Mouse (Mus musculus) embryonic facial prominence, embryonic 11.5 days (tissue): ENCODE data around the gene Plekha8. TPM values are rescaled to one million over a fixed set of nuclear protein-coding genes. Genes with fewer than 3 reads are reported as not detected.

ENCODE experiments used
- ATAC-seq: fragments of 200-750 bp; cut with Nextera tagmentation; replicated peaks from 2 replicates; pipeline ENCODE4 v1.8.0; 2017; ENCODE audit warnings: low read depth; ENCODE audit not compliant: insufficient number of reproducible peaks, low FRiP score, low TSS enrichment
- DNase-seq: peaks from one replicate; pipeline ENCODE4 v3.0.0-alpha.2; 2015; ENCODE audit warnings: low spot score
- H3K27ac ChIP-seq: fragments of 300-500 bp; sonication (generic); replicated peaks from 2 replicates; pipeline ENCODE4 v1.5.1; 2014; ENCODE audit warnings: mild to moderate bottlenecking, low read depth, low read length, control low read depth
- H3K27me3 ChIP-seq: fragments of 300-500 bp; sonication (generic); 2 replicates; pipeline ENCODE4 v1.6.1; 2014; ENCODE audit warnings: mild to moderate bottlenecking, low read length, moderate library complexity, mixed read lengths; ENCODE audit not compliant: control insufficient read depth, insufficient read depth
- H3K36me3 ChIP-seq: fragments of 300-500 bp; sonication (generic); replicated peaks from 2 replicates; pipeline ENCODE4 v1.6.1; 2014; ENCODE audit warnings: low read depth, mild to moderate bottlenecking, low read length, moderate library complexity, mixed read lengths; ENCODE audit not compliant: control insufficient read depth, insufficient read depth
- H3K4me1 ChIP-seq: fragments of 300-500 bp; sonication (generic); 2 replicates; pipeline ENCODE4 v1.6.1; 2014; ENCODE audit warnings: low read length, mixed read lengths; ENCODE audit not compliant: control insufficient read depth, insufficient read depth
- H3K4me2 ChIP-seq: fragments of 300-500 bp; sonication (generic); 2 replicates; pipeline ENCODE4 v1.6.1; 2014; ENCODE audit warnings: low read depth, mild to moderate bottlenecking, control low read depth, low read length, moderate library complexity
- H3K4me3 ChIP-seq: fragments of 300-500 bp; sonication (generic); 2 replicates; pipeline ENCODE4 v1.5.1; 2014; ENCODE audit warnings: low read depth, low read length, control low read depth
- H3K9ac ChIP-seq: fragments of 300-500 bp; sonication (generic); replicated peaks from 2 replicates; pipeline ENCODE4 v1.6.1; 2014; ENCODE audit warnings: mild to moderate bottlenecking, control low read depth, low read length
- H3K9me3 ChIP-seq: fragments of 300-500 bp; sonication (generic); replicated peaks from 2 replicates; pipeline ENCODE4 v1.6.1; 2016; ENCODE audit warnings: mild to moderate bottlenecking, low read length, inconsistent platforms, mixed read lengths; ENCODE audit not compliant: control insufficient read depth
- WGBS: fragments of 180-500 bp; shearing (Covaris S2); extraction: QIAGEN DNeasy Blood & Tissue Kit; methylation state at CpG from one replicate; pipeline ENCODE4 v1.1.7; 2014; 5-methylcytosine and 5-hydroxymethylcytosine counted together
- polyA plus RNA-seq: library from polyadenylated mRNA; unstranded; fragments of >200 nt; fragmentation: Nextera tagmentation; extraction: Ambion mirVana; gene quantifications from 2 replicates; pipeline ENCODE4 v1.2.1, GENCODE M21; 2014

The Plekha8 gene
- polyA plus RNA-seq, 1 experiment from 2014 or later: 24.7 TPM

- no peak overlapping the region for H3K9ac ChIP-seq
- no peak overlapping the region for H3K4me2 ChIP-seq
- no peak overlapping the region for H3K4me3 ChIP-seq
- H3K4me1 ChIP-seq: no peaks in the 10 kb centered on the region
- no peak for ATAC-seq
- H3K9me3 ChIP-seq: no peaks in the 10 kb centered on the region
- DNase-seq: no peak
- WGBS: 100% methylated on average over 2 of the region's 2 CpGs
- H3K27me3 ChIP-seq: no peaks in the 10 kb centered on the region
- H3K36me3 ChIP-seq: no peaks in the 10 kb centered on the region
- no peak overlapping the region for H3K27ac ChIP-seq
Measured at GRCm38 (mm10) chr6:54590691-54591090, 4.2 kb upstream of the Plekha8 start.

- peak overlapping the region; percentile 15; the same call in 1 of the 2 replicates for H3K4me3 ChIP-seq
Measured at GRCm38 (mm10) chr6:54591778-54592177, 3.1 kb upstream of the Plekha8 start.

GRCm38 (mm10) chr6:54592938-54593535 is 1.9 kb upstream of the Plekha8 start:
- WGBS: under 1% methylated on average over 20 of the region's 20 CpGs

More at GRCm38 (mm10) chr6:54591778-54592177, 3.1 kb upstream of the Plekha8 start:
- DNase-seq: no peak
- no peaks in the 10 kb centered on the region for H3K4me1 ChIP-seq
- ATAC-seq: no peak
- no peak overlapping the region for H3K27ac ChIP-seq
- H3K36me3 ChIP-seq: no peaks in the 10 kb centered on the region
- no peak overlapping the region; the same call in 1 of the 2 replicates for H3K9ac ChIP-seq
- H3K27me3 ChIP-seq: no peaks in the 10 kb centered on the region
- 47% methylated on average over 6 of the region's 6 CpGs for WGBS
- peak overlapping the region; percentile 28 for H3K4me2 ChIP-seq
- no peaks in the 10 kb centered on the region for H3K9me3 ChIP-seq

GRCm38 (mm10) chr6:54593766-54594468 is 994 bp upstream of the Plekha8 start:
- Histone ChIP-seq H3K36me3 (no peaks in the 10 kb centered on the region), H3K4me3 (peak overlapping the region; percentile 55; the same call in 1 of the 2 replicates), H3K4me2 (no peak overlapping the region; the same call in 1 of the 2 replicates), H3K27ac (no peak overlapping the region), H3K4me1 (no peaks in the 10 kb centered on the region), H3K9ac (no peak overlapping the region), H3K9me3 (no peaks in the 10 kb centered on the region), H3K27me3 (no peaks in the 10 kb centered on the region)
- 55% methylated on average over 8 of the region's 8 CpGs for WGBS
- ATAC-seq: no peak
- DNase-seq: no peak

More at GRCm38 (mm10) chr6:54592938-54593535, 1.9 kb upstream of the Plekha8 start:
- peak; percentile 90 for DNase-seq
- Histone ChIP-seq H3K4me3 (peak overlapping the region; percentile 55), H3K36me3 (no peaks in the 10 kb centered on the region), H3K27me3 (no peaks in the 10 kb centered on the region), H3K9me3 (no peaks in the 10 kb centered on the region), H3K9ac (peak overlapping the region; percentile 62), H3K4me1 (no peaks in the 10 kb centered on the region), H3K27ac (no peak overlapping the region), H3K4me2 (peak overlapping the region; percentile 64)
- peak; percentile 70; the same call in 1 of the 2 replicates for ATAC-seq

GRCm38 (mm10) chr6:54595330-54595878 is 493 bp downstream of the Plekha8 start:
- Histone ChIP-seq H3K9me3 (no peaks in the 10 kb centered on the region), H3K27ac (no peak overlapping the region; the same call in 1 of the 2 replicates), H3K4me3 (peak overlapping the region; percentile 80), H3K9ac (peak overlapping the region; percentile 85), H3K4me1 (no peaks in the 10 kb centered on the region), H3K36me3 (no peaks in the 10 kb centered on the region), H3K27me3 (no peaks in the 10 kb centered on the region), H3K4me2 (peak overlapping the region; percentile 69)
- ATAC-seq: peak; percentile 68
- under 1% methylated on average over 48 of the region's 48 CpGs for WGBS
- peak; percentile 40 for DNase-seq

- DNase-seq (no peak), ATAC-seq (no peak)
- Histone ChIP-seq H3K4me3 (no peak within 1 kb of the TSS; the same call in 1 of the 2 replicates), H3K4me1 (no peaks in the 10 kb centered on the region), H3K9me3 (no peaks in the 10 kb centered on the region), H3K27me3 (no peaks in the 10 kb centered on the region), H3K9ac (no peak within 1 kb of the TSS), H3K4me2 (no peak within 1 kb of the TSS), H3K27ac (no peak within 1 kb of the TSS), H3K36me3 (no peaks in the 10 kb centered on the region)
- 81% methylated on average over 4 of the region's 4 CpGs for WGBS
Measured at GRCm38 (mm10) chr6:54597208-54597607, 2.3 kb downstream of the Plekha8 start, which contains the start of gene Fkbp14. Gene Fkbp14, minus strand, starts transcription at chr6:54597308.

- no peaks in the 10 kb centered on the region for H3K36me3 ChIP-seq
- no peak overlapping the region for H3K4me2 ChIP-seq
- no peaks in the 10 kb centered on the region for H3K27me3 ChIP-seq
- ATAC-seq (no peak), DNase-seq (no peak)
- no peaks in the 10 kb centered on the region for H3K9me3 ChIP-seq
- H3K4me1 ChIP-seq: no peaks in the 10 kb centered on the region
- H3K9ac ChIP-seq: no peak overlapping the region
- 83% methylated on average over 3 of the region's 3 CpGs for WGBS
- no peak overlapping the region for H3K4me3 ChIP-seq
- H3K27ac ChIP-seq: no peak overlapping the region
Measured at GRCm38 (mm10) chr6:54597711-54598110, 2.8 kb downstream of the Plekha8 start.
